Mouse (Mus musculus): ENCODE measurements around the gene Ccl1. TPM values are rescaled to one million over a fixed set of nuclear protein-coding genes. Genes with fewer than 3 reads are reported as not detected.

The Ccl1 gene
- polyA plus RNA-seq, 1 experiment from 2014 or later = not detected

GRCm38 (mm10) chr11:82181331-82181730 is 124.2 kb downstream of the Ccl1 start:
- no peak overlapping the region for H3K4me2 ChIP-seq (ENCODE audit: low read length)
- H3K36me3 ChIP-seq (ENCODE audit: insufficient read depth, low read length) = no peaks in the 10 kb centered on the region
- 82% methylated on average over 8 of the region's 8 CpGs for WGBS
- H3K27ac ChIP-seq = no peak overlapping the region
- no peaks in the 10 kb centered on the region for H3K9me3 ChIP-seq (replicated peaks; ENCODE audit: low read length)
- DNase-seq (ENCODE audit: low spot score) = no peak
- H3K27me3 ChIP-seq (ENCODE audit: insufficient read depth, low read length) = no peaks in the 10 kb centered on the region
- no peak overlapping the region for H3K4me3 ChIP-seq (replicated peaks; ENCODE audit: low read depth, low read length)
- H3K9ac ChIP-seq (ENCODE audit: low read depth, low read length) = no peak overlapping the region
- TF ChIP-seq CTCF (IDR thresholded peaks at IDR 0.05; ENCODE audit: low read depth) = no peak
- H3K4me1 ChIP-seq (replicated peaks; ENCODE audit: insufficient read depth, low read length) = no peaks in the 10 kb centered on the region
- ATAC-seq (replicated peaks; ENCODE audit: low FRiP score, low read depth) = no peak

GRCm38 (mm10) chr11:82178161-82178560 is 127.3 kb downstream of the Ccl1 start:
- ATAC-seq (replicated peaks; ENCODE audit: low FRiP score, low read depth) (no peak; the same call in 1 of the 2 replicates), DNase-seq (ENCODE audit: low spot score) (no peak)
- H3K27ac ChIP-seq = no peak overlapping the region
- H3K4me2 ChIP-seq (ENCODE audit: low read length) = no peak overlapping the region
- H3K4me3 ChIP-seq (replicated peaks; ENCODE audit: low read depth, low read length) = no peak overlapping the region
- H3K9me3 ChIP-seq (replicated peaks; ENCODE audit: low read length) = no peaks in the 10 kb centered on the region
- 79% methylated on average over 5 of the region's 5 CpGs for WGBS
- H3K9ac ChIP-seq (ENCODE audit: low read depth, low read length) = no peak overlapping the region
- H3K4me1 ChIP-seq (replicated peaks; ENCODE audit: insufficient read depth, low read length) = no peaks in the 10 kb centered on the region
- TF ChIP-seq CTCF (IDR thresholded peaks at IDR 0.05; ENCODE audit: low read depth) = no peak
- no peaks in the 10 kb centered on the region for H3K36me3 ChIP-seq (ENCODE audit: insufficient read depth, low read length)
- no peaks in the 10 kb centered on the region for H3K27me3 ChIP-seq (ENCODE audit: insufficient read depth, low read length)

- ATAC-seq (replicated peaks; ENCODE audit: low FRiP score, low read depth) (no peak; the same call in 1 of the 2 replicates), DNase-seq (ENCODE audit: low spot score) (peak; percentile 89)
- WGBS = 30% methylated on average over 5 of the region's 5 CpGs
- Histone ChIP-seq H3K27ac (no peak overlapping the region), H3K4me3 (replicated peaks; ENCODE audit: low read depth, low read length) (no peak overlapping the region), H3K4me2 (ENCODE audit: low read length) (no peak overlapping the region), H3K9me3 (replicated peaks; ENCODE audit: low read length) (no peaks in the 10 kb centered on the region), H3K27me3 (ENCODE audit: insufficient read depth, low read length) (no peaks in the 10 kb centered on the region), H3K4me1 (replicated peaks; ENCODE audit: insufficient read depth, low read length) (no peaks in the 10 kb centered on the region), H3K9ac (ENCODE audit: low read depth, low read length) (no peak overlapping the region), H3K36me3 (ENCODE audit: insufficient read depth, low read length) (no peaks in the 10 kb centered on the region)
- TF ChIP-seq CTCF (IDR thresholded peaks at IDR 0.05; ENCODE audit: low read depth) = peak; percentile 84
These were observed 127.8 kb downstream of the Ccl1 start for GRCm38 (mm10) chr11:82177711-82178110.

- Histone ChIP-seq H3K9ac (ENCODE audit: low read depth, low read length) (no peak overlapping the region), H3K4me3 (replicated peaks; ENCODE audit: low read depth, low read length) (no peak overlapping the region), H3K27me3 (ENCODE audit: insufficient read depth, low read length) (no peaks in the 10 kb centered on the region), H3K4me2 (ENCODE audit: low read length) (no peak overlapping the region), H3K36me3 (ENCODE audit: insufficient read depth, low read length) (no peaks in the 10 kb centered on the region), H3K27ac (no peak overlapping the region), H3K4me1 (replicated peaks; ENCODE audit: insufficient read depth, low read length) (no peaks in the 10 kb centered on the region), H3K9me3 (replicated peaks; ENCODE audit: low read length) (no peaks in the 10 kb centered on the region)
- no peak for ATAC-seq (replicated peaks; ENCODE audit: low FRiP score, low read depth)
- WGBS = 20% methylated on average over 3 of the region's 3 CpGs
- DNase-seq (ENCODE audit: low spot score) = peak; percentile 78
- peak; percentile 83 for TF ChIP-seq CTCF (IDR thresholded peaks at IDR 0.05; ENCODE audit: low read depth)
These were observed 130.7 kb downstream of the Ccl1 start for GRCm38 (mm10) chr11:82174794-82175193.

- H3K4me2 ChIP-seq (ENCODE audit: low read length) = no peak overlapping the region
- TF ChIP-seq CTCF (IDR thresholded peaks at IDR 0.05; ENCODE audit: low read depth) = no peak
- no peak for ATAC-seq (replicated peaks; ENCODE audit: low FRiP score, low read depth)
- H3K4me1 ChIP-seq (replicated peaks; ENCODE audit: insufficient read depth, low read length) = no peaks in the 10 kb centered on the region
- H3K9me3 ChIP-seq (replicated peaks; ENCODE audit: low read length) = no peaks in the 10 kb centered on the region
- no peaks in the 10 kb centered on the region for H3K27me3 ChIP-seq (ENCODE audit: insufficient read depth, low read length)
- WGBS = 80% methylated on average over 2 of the region's 2 CpGs
- no peak overlapping the region for H3K4me3 ChIP-seq (replicated peaks; ENCODE audit: low read depth, low read length)
- H3K9ac ChIP-seq (ENCODE audit: low read depth, low read length) = no peak overlapping the region
- DNase-seq (ENCODE audit: low spot score) = no peak
- no peak overlapping the region for H3K27ac ChIP-seq
- no peaks in the 10 kb centered on the region for H3K36me3 ChIP-seq (ENCODE audit: insufficient read depth, low read length)
These were observed 132.0 kb downstream of the Ccl1 start for GRCm38 (mm10) chr11:82173491-82173890.

GRCm38 (mm10) chr11:82171316-82172071 is 134.0 kb downstream of the Ccl1 start:
- H3K4me1 ChIP-seq (replicated peaks; ENCODE audit: insufficient read depth, low read length) = no peaks in the 10 kb centered on the region
- WGBS = 73% methylated on average over 7 of the region's 7 CpGs
- no peak overlapping the region for H3K27ac ChIP-seq
- no peak overlapping the region for H3K9ac ChIP-seq (ENCODE audit: low read depth, low read length)
- no peaks in the 10 kb centered on the region for H3K27me3 ChIP-seq (ENCODE audit: insufficient read depth, low read length)
- no peak overlapping the region for H3K4me2 ChIP-seq (ENCODE audit: low read length)
- H3K4me3 ChIP-seq (replicated peaks; ENCODE audit: low read depth, low read length) = no peak overlapping the region
- DNase-seq (ENCODE audit: low spot score) (no peak), ATAC-seq (replicated peaks; ENCODE audit: low FRiP score, low read depth) (no peak)
- TF ChIP-seq CTCF (IDR thresholded peaks at IDR 0.05; ENCODE audit: low read depth) = no peak
- H3K36me3 ChIP-seq (ENCODE audit: insufficient read depth, low read length) = no peaks in the 10 kb centered on the region
- no peaks in the 10 kb centered on the region for H3K9me3 ChIP-seq (replicated peaks; ENCODE audit: low read length)
